Mouse (Mus musculus): ENCODE data around the gene Tmtc4.

DNA sequence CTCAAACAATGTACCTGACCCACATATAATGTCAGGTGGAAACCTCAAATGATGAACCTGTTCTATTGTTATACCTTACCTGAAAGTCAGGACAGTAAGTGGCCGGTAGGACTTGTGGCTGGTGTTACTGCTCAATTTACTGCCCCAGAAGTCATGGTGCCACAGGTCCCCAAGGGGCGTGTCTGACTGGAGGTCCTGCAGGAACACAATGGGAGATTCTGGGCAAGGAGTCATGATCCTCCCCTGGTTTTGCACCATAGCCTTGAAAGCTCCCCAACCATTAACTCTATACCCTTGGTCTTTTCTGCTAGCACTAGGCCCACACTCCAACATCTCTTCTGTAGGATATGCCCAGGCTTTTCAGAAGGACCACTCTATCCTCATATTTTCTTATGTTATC is 10.7 kb downstream of the Tmtc4 start:
- no peak for TF ChIP-seq GATA1 (IDR thresholded peaks at IDR 0.05; ENCODE audit: borderline replicate concordance, low read length)
- no peak for TF ChIP-seq FLI1 (IDR thresholded peaks at IDR 0.05; ENCODE audit: low read length)
